Mouse (Mus musculus) embryonic facial prominence, embryonic 11.5 days (tissue): ENCODE measurements around the gene St8sia6. TPM values are rescaled to one million over a fixed set of nuclear protein-coding genes. Genes with fewer than 3 reads are reported as not detected.

ENCODE experiments used
- ATAC-seq: fragments of 200-750 bp; cut with Nextera tagmentation; replicated peaks from 2 replicates; pipeline ENCODE4 v1.8.0; 2017; ENCODE audit warnings: low read depth; ENCODE audit not compliant: insufficient number of reproducible peaks, low FRiP score, low TSS enrichment
- DNase-seq: peaks from one replicate; pipeline ENCODE4 v3.0.0-alpha.2; 2015; ENCODE audit warnings: low spot score
- H3K27ac ChIP-seq: fragments of 300-500 bp; sonication (generic); replicated peaks from 2 replicates; pipeline ENCODE4 v1.5.1; 2014; ENCODE audit warnings: mild to moderate bottlenecking, low read depth, low read length, control low read depth
- H3K27me3 ChIP-seq: fragments of 300-500 bp; sonication (generic); 2 replicates; pipeline ENCODE4 v1.6.1; 2014; ENCODE audit warnings: mild to moderate bottlenecking, low read length, moderate library complexity, mixed read lengths; ENCODE audit not compliant: control insufficient read depth, insufficient read depth
- H3K36me3 ChIP-seq: fragments of 300-500 bp; sonication (generic); replicated peaks from 2 replicates; pipeline ENCODE4 v1.6.1; 2014; ENCODE audit warnings: low read depth, mild to moderate bottlenecking, low read length, moderate library complexity, mixed read lengths; ENCODE audit not compliant: control insufficient read depth, insufficient read depth
- H3K4me1 ChIP-seq: fragments of 300-500 bp; sonication (generic); 2 replicates; pipeline ENCODE4 v1.6.1; 2014; ENCODE audit warnings: low read length, mixed read lengths; ENCODE audit not compliant: control insufficient read depth, insufficient read depth
- H3K4me2 ChIP-seq: fragments of 300-500 bp; sonication (generic); 2 replicates; pipeline ENCODE4 v1.6.1; 2014; ENCODE audit warnings: low read depth, mild to moderate bottlenecking, control low read depth, low read length, moderate library complexity
- H3K4me3 ChIP-seq: fragments of 300-500 bp; sonication (generic); 2 replicates; pipeline ENCODE4 v1.5.1; 2014; ENCODE audit warnings: low read depth, low read length, control low read depth
- H3K9ac ChIP-seq: fragments of 300-500 bp; sonication (generic); replicated peaks from 2 replicates; pipeline ENCODE4 v1.6.1; 2014; ENCODE audit warnings: mild to moderate bottlenecking, control low read depth, low read length
- H3K9me3 ChIP-seq: fragments of 300-500 bp; sonication (generic); replicated peaks from 2 replicates; pipeline ENCODE4 v1.6.1; 2016; ENCODE audit warnings: mild to moderate bottlenecking, low read length, inconsistent platforms, mixed read lengths; ENCODE audit not compliant: control insufficient read depth
- WGBS: fragments of 180-500 bp; shearing (Covaris S2); extraction: QIAGEN DNeasy Blood & Tissue Kit; methylation state at CpG from one replicate; pipeline ENCODE4 v1.1.7; 2014; 5-methylcytosine and 5-hydroxymethylcytosine counted together
- polyA plus RNA-seq: library from polyadenylated mRNA; unstranded; fragments of >200 nt; fragmentation: Nextera tagmentation; extraction: Ambion mirVana; gene quantifications from 2 replicates; pipeline ENCODE4 v1.2.1, GENCODE M21; 2014

St8sia6 gene
- polyA plus RNA-seq, 1 experiment from 2014 or later: 1.6 TPM

GRCm38 (mm10) chr2:13785247-13785646, 8.6 kb downstream of the St8sia6 start:
- Histone ChIP-seq H3K4me3 (no peak overlapping the region), H3K27ac (no peak overlapping the region), H3K4me2 (no peak overlapping the region), H3K9ac (no peak overlapping the region), H3K9me3 (no peaks in the 10 kb centered on the region), H3K27me3 (no peaks in the 10 kb centered on the region), H3K36me3 (no peaks in the 10 kb centered on the region), H3K4me1 (no peaks in the 10 kb centered on the region)
- no peak for ATAC-seq
- DNase-seq: no peak
- 80% methylated on average over 2 of the region's 2 CpGs for WGBS

- Histone ChIP-seq H3K27ac (no peak overlapping the region), H3K9ac (no peak overlapping the region), H3K9me3 (no peaks in the 10 kb centered on the region), H3K36me3 (no peaks in the 10 kb centered on the region), H3K4me2 (no peak overlapping the region), H3K4me1 (no peaks in the 10 kb centered on the region), H3K27me3 (no peaks in the 10 kb centered on the region), H3K4me3 (no peak overlapping the region)
- 50% methylated on average over 1 of the region's 1 CpGs for WGBS
- no peak for DNase-seq
- ATAC-seq: no peak
Measured at GRCm38 (mm10) chr2:13784448-13784847, 9.4 kb downstream of the St8sia6 start.

- H3K9me3 ChIP-seq: no peaks in the 10 kb centered on the region
- no peak for DNase-seq
- H3K4me1 ChIP-seq: no peaks in the 10 kb centered on the region
- no peak for ATAC-seq
- H3K36me3 ChIP-seq: no peaks in the 10 kb centered on the region
- no peak overlapping the region for H3K4me2 ChIP-seq
- H3K27me3 ChIP-seq: no peaks in the 10 kb centered on the region
- H3K27ac ChIP-seq: no peak overlapping the region
- H3K4me3 ChIP-seq: no peak overlapping the region
- no peak overlapping the region for H3K9ac ChIP-seq
Measured at GRCm38 (mm10) chr2:13777032-13777431, 16.8 kb downstream of the St8sia6 start.

GRCm38 (mm10) chr2:13776453-13776852, 17.4 kb downstream of the St8sia6 start:
- DNase-seq (no peak), ATAC-seq (no peak)
- H3K9ac ChIP-seq: no peak overlapping the region
- no peaks in the 10 kb centered on the region for H3K36me3 ChIP-seq
- H3K4me1 ChIP-seq: no peaks in the 10 kb centered on the region
- H3K27me3 ChIP-seq: no peaks in the 10 kb centered on the region
- no peak overlapping the region for H3K4me3 ChIP-seq
- H3K9me3 ChIP-seq: no peaks in the 10 kb centered on the region
- no peak overlapping the region for H3K27ac ChIP-seq
- WGBS: 74% methylated on average over 1 of the region's 1 CpGs
- H3K4me2 ChIP-seq: no peak overlapping the region

- H3K4me3 ChIP-seq: no peak overlapping the region
- 84% methylated on average over 3 of the region's 3 CpGs for WGBS
Measured at GRCm38 (mm10) chr2:13775056-13775455, 18.8 kb downstream of the St8sia6 start.

GRCm38 (mm10) chr2:13768524-13768923, 25.3 kb downstream of the St8sia6 start:
- no peaks in the 10 kb centered on the region for H3K36me3 ChIP-seq
- no peak overlapping the region for H3K27ac ChIP-seq
- H3K27me3 ChIP-seq: no peaks in the 10 kb centered on the region
- ATAC-seq: no peak
- no peaks in the 10 kb centered on the region for H3K9me3 ChIP-seq
- no peak overlapping the region for H3K9ac ChIP-seq
- no peaks in the 10 kb centered on the region for H3K4me1 ChIP-seq
- WGBS: 61% methylated on average over 5 of the region's 5 CpGs
- no peak overlapping the region for H3K4me3 ChIP-seq
- no peak for DNase-seq
- H3K4me2 ChIP-seq: no peak overlapping the region

More at GRCm38 (mm10) chr2:13775056-13775455, 18.8 kb downstream of the St8sia6 start:
- DNase-seq (no peak), ATAC-seq (no peak)
- Histone ChIP-seq H3K4me1 (no peaks in the 10 kb centered on the region), H3K36me3 (no peaks in the 10 kb centered on the region), H3K4me2 (no peak overlapping the region), H3K9ac (no peak overlapping the region), H3K27me3 (no peaks in the 10 kb centered on the region), H3K27ac (no peak overlapping the region), H3K9me3 (no peaks in the 10 kb centered on the region)

DNA sequence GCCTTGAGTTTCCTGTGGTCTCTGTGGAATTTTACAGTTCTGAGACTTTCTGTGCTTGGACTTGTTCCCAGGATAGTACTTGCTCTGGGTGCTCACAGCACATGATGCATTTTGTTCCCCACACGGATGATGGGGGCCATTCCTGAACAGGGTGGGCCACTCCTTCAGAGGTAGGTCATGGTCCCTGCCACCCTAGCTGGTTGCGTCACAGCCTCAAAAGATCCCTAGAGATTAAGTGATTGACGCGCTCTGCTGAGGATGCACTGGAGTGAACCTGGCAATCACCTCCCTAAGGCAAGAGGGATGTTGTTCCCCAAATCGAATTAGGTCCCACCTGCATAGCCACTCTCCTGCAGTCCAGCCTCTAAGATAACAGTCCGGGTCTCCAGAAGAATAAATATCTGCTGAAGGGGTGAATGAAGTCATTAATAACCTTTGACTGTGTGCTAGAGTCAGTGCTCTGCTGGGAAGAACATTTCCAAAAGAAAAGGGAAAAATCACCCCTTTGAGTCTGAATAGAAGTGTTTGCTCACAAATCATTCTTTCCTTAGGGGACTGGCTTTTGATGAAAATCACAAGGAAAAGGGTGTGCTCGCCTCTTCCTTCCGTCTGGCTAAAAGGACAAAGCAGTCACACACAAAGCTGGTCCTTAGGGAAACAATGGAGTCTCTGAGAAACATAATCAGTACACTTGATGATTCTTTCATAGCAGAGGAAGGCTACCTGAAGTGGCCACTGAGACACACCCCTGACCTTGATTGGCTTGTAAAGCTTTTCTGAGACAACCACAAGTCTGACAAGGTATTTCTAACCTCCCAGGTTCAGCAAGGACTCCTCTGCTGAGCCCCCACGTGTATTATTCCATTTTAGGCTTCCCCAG, 26.1 kb downstream of the St8sia6 start:
- WGBS: 61% methylated on average over 9 of the region's 9 CpGs
- H3K4me2 ChIP-seq: no peak overlapping the region

GRCm38 (mm10) chr2:13760366-13760765, 33.5 kb downstream of the St8sia6 start:
- Histone ChIP-seq H3K9ac (no peak overlapping the region), H3K4me2 (no peak overlapping the region), H3K27ac (no peak overlapping the region), H3K36me3 (no peaks in the 10 kb centered on the region), H3K4me1 (no peaks in the 10 kb centered on the region), H3K4me3 (no peak overlapping the region), H3K27me3 (no peaks in the 10 kb centered on the region), H3K9me3 (no peaks in the 10 kb centered on the region)
- DNase-seq (no peak), ATAC-seq (no peak)

More for the DNA sequence above, 26.1 kb downstream of the St8sia6 start:
- Histone ChIP-seq H3K36me3 (no peaks in the 10 kb centered on the region), H3K9ac (no peak overlapping the region), H3K4me3 (no peak overlapping the region), H3K27ac (no peak overlapping the region), H3K9me3 (no peaks in the 10 kb centered on the region), H3K4me1 (no peaks in the 10 kb centered on the region), H3K27me3 (no peaks in the 10 kb centered on the region)
- DNase-seq (no peak), ATAC-seq (no peak)
